Mouse (Mus musculus) embryonic fibroblast, embryonic 13.5 days (primary cell): ENCODE measurements around the gene Sprr2f.

Experiments used
- CTCF ChIP-seq: IDR thresholded peaks from 2 replicates; pipeline ENCODE4 v1.5.1; 2011; ENCODE audit warnings: mild to moderate bottlenecking, control low read depth, low read length, moderate library complexity, borderline replicate concordance; ENCODE audit not compliant: insufficient read depth
- POLR2A ChIP-seq: IDR thresholded peaks from 2 replicates; pipeline ENCODE4 v1.6.1; 2011; ENCODE audit warnings: low read depth, mild to moderate bottlenecking, control low read depth, low read length, moderate library complexity

DNA sequence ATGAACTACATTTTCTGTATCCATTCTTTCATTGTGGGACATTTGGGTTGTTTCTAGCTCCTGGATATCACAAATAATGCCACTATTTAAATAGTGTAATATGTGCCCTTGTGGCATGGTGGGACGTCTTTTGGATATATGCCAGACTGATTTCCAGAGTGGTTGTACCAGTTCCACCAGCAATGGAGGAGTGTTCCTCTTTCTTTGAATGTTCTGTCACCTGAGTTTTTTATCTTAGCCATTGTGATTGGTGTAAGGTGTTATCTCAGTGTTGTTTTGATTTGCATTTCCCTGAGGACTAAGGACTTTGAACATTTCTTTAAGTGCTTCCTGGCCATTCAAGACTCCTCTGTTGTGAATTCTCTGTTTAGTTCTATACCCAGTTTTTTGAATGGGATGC lies 28.7 kb upstream of the Sprr2f start:
- no peak for TF ChIP-seq CTCF
- no peak for TF ChIP-seq POLR2A
